Mouse (Mus musculus): ENCODE results near the gene Psg19. TPM values are rescaled to one million over a fixed set of nuclear protein-coding genes. Genes with fewer than 3 reads are reported as not detected.
A peak's percentile ranks its signal among the peaks of the same experiment; 100 is the strongest.
"Not testable (repeated sequence)": the region's sequence is repeated elsewhere in the genome, so short reads cannot be mapped to it uniquely, and the experiment has no call there.

Psg19 gene
- total RNA-seq (2021): not detected
- long read RNA-seq, experiment 1: 0 reads
- long read RNA-seq, experiment 2: 0 reads

DNA sequence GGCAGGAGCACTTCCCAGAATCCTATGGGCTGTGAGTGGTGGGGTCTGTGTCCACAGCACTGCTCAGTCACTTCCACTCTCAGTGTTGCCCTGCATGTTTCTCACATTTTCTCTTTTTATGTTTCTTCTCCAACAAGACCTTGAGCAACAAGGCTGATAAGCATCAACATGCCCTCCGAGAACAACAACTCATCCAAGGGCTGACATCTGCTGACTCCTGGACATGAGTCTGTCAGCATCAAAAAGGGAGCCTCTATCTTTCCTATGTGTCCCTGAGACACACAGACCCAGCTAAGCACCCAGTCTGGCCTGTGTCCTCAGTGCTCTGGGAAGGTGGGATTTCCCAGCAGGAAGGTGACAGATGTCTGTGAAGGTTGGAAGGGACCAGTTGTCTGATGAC, at the start of gene Psg19:
TSS of gene Psg19 (minus strand) at position 101 of the 400 bp plus-strand sequence.
- DNase-seq (ENCODE audit: low spot score in 2 of 2): no peak

DNA sequence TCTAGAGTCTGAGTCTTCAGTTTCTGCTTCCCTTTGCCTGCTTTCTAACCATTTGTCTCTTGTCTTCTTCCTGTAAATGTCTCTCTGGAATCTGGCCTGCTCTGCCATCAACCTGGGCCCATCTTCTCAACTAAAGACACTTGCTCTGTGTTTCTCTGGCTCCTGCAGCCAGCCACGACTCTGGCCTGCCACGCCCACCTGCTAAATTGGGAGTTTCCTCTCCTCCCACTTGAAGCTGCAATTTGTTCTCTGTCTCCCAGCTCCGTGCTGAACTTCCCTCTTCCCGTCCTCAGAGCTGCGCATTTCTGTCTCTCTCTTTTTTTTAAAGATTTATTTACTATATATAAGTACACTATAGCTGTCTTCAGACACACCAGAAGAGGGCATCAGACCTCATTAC, 46.5 kb upstream of the Psg19 start:
- no peak for DNase-seq (ENCODE audit: low spot score in 2 of 2)

DNA sequence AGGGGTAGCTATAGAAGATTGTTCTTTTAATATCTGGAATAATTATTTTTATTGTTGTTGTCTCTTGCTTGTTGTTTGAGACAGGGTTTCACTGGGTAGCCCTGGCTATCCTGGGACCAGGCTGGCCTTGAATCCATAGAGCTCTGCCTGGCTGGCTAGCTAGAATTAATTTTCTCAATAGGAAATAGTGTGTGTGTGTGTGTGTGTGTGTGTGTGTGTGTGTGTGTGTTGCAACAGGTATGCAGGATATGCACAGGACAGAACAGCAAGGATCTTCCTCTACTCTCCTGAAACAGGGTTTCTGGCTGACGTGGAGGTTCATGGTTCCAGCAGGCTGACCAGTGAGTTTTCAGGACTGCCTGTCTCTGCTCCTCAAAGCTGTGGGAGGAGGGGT, 42.9 kb upstream of the Psg19 start:
- DNase-seq (ENCODE audit: low spot score in 2 of 2): no peak

DNA sequence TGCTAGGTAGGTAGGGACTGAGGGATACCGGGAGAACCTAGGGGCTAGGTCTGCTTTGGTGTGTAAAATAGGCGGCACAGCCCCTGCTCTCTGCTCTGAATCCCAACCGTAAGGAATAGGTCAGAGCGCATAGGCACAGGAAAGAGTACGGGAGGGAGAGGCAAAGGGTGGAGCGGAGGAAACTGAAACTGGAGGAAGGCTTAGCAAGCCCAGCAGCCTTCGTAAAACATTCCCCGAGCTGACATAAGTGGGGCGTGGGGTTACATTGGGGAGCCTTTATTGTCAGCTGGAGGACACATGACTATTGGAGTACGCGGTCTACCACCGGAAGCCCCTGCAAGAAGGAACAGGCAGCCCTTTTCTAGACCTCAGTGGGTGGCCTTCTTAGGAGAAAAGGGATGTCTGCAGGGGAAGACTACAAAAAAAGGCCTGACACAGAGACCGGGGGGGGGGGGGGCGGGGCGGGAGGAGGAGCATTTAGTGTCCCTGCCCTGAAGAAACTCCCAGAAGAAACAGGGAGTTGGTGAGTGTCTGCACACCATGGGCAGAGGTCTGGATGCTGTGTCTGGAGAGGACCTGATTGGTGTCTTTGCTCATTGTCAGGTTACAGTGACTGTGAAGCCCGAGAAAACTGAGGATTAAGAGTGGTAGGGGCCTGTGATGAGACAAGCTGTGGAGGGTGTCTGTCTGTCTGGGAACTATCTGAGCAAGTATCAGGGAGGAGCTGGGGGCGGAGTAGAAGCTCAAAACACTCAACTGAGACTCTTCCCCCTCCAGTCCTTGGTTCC, 42.3 kb upstream of the Psg19 start:
- DNase-seq (ENCODE audit: low spot score in 2 of 2): peak in 1 of 2 experiments; percentile 14

DNA sequence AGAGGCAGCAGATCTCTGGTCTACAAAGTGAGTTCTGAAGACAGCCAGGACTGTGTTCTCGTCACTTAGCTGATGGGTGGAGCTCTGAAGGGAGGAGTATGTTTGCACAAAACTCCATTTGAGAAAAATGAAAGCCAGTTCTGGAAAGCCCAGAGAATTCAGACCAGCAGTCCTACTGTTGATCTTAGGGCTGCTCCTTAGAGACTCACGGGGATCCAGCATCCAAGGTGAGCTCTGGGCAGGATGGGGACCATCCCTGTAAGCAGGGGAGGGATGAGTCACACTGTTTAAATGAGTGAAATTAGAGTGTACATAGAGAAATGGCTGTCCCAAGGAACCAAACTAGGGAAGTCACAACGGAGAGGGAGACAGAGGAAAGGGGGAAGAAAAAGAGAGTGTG, 41.5 kb upstream of the Psg19 start, which contains the start of gene Mill2:
TSS of gene Mill2 (plus strand) at position 102 of the 400 bp plus-strand sequence.
- no peak for DNase-seq (ENCODE audit: low spot score in 2 of 2)

DNA sequence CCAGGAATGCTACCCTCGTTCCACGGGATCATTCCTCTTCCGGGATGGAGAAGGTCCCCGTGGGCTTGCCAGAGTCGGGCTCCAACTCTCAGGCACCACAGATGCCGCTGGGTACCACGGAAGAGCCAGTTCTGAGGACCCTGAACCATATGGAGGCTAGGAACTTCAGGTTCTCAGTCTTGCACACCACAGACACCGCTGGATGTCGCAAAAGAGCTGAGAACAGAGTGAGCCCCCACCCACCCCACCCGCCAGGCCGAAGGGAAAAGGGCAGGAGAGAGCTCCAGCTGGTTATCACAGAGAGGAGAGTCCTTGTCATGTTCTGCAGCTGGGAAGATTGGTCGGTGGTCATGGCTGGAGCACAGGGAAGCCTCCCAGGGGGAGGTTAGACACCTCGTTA, 34.0 kb upstream of the Psg19 start:
- DNase-seq (ENCODE audit: low spot score in 2 of 2): no peak

DNA sequence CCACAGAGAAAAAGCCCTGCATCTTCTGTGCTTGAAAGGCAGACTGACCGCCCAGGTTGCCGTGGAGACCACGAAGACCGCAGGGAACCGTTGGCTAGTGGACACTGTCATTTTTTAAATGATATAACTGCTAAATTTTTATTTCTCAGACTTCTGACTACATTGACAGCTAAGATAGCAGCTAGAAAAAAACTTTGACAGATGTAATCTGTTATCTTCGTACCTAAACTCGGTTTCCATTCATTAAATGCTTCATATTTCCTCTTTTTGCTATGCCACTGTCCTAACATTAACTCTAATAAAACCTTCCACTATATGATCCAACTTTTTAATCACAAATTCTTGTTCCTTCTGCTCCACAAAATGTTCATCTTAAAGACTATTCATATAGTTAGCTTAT, 31.2 kb upstream of the Psg19 start:
- no peak for DNase-seq (ENCODE audit: low spot score in 2 of 2)

DNA sequence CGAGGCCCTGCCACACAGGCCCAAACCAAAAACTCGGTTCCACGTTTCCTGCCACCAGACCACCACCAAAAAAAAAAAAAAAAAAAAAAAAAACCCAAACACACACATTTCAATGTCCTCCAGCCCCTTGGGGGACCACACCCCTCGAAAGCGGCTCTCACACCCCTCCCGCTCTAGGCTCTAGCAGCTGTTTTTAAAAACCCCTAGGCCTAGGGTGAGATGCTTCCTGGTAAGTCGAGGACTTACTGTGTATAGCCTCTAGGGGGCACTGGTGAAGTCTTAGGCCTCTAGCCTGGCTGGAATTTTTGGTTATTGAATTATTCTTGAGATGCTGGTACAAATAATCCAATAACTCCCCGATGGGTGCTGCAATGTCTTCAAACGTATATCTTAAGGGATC, 30.3 kb upstream of the Psg19 start:
- no peak for DNase-seq (ENCODE audit: low spot score in 2 of 2)

DNA sequence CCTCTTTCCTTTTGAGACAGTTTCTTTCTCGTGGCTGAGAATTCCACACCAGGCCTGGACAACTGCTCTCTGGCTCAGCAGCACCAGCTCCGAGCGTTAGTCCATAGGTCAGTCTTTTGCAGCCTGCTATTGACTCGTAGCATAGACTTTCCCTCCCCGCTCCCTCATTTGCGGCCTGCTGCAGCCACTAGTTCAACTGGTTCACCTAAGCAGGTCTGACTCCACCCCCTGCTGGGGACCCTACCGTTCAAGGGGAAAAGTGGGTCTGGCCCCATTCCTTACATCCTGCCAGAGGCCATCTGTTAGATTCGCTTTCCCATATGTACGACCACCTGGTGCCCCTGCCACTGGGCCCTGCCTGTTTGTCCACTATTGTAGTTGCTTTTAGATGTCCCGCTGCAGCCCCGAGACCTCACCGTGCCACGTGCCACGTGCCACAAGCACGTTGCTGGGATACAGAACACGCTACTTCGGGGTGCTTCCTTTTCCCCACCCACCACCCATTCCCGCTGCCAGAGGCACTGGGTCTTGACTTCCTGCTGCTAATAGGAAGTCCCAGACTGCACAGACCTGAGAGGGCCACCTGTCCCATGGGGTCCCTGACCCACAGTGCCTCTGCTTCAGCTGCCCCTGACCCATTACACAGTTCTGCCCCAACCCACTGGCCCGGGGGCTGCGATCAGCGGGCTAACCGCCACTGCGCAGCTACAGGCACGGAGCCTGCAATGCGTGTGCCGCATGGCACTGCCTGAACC, 29.6 kb upstream of the Psg19 start:
- DNase-seq (ENCODE audit: low spot score in 2 of 2): no peak

DNA sequence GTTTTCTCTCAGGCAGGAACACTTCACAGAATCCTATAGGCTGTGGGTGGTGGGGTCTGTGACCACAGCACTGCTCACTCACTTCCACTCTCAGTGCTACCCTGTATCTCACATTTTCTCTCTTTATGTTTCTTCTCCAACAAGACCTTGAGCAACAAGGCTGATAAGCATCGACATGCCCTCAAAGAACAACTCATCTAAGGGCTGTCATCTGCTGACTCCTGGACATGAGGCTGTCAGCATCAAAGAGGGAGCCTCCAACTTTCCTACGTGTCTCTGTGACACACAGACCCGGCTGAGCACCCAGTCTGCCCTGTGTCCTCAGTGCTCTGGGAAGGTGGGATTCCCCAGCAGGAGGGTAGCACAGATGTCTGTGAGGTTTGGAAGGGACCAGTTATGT, 23.2 kb upstream of the Psg19 start, which contains the start of gene Psg17:
TSS of gene Psg17 (minus strand) at position 101 of the 400 bp plus-strand sequence.
- DNase-seq (ENCODE audit: low spot score in 2 of 2): no peak

DNA sequence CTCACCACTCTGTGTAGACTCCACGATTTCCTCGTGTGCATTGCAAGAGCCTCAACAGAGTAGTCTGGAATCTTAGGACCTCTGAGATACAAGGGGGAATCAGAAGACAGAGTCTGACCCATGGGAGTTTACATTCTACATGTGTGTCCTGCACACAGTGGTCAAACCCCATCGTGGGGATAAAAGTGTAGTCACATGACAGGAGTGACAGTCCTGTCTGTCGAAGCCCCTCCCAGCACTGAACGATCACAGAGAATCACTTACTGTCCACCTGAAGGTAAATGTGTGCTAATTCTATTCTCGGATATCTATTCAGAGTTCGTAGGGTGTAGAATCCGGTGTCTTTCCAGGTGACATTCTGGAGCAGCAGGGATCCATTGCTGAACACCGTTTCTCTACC, 20.0 kb upstream of the Psg19 start:
- DNase-seq (ENCODE audit: low spot score in 2 of 2): no peak

DNA sequence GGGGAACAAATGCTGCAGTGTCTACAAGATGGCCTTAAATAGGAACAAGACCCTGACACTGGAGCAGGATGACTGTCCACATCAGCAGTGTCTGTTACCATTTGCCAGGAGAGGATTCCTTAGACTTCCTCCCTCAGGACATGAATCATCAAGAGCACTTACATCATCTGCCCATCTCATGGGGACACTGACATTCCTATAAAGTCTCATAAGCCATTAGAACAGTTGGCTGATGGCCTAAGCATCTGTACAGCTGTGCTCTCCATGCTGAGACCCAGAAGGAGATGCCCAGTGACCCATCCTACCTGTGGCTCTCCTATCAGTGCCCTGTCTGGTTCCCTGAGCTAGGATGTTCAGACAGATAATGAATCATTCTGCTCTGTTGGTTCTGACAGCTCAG, 5.2 kb upstream of the Psg19 start:
- no peak for DNase-seq (ENCODE audit: low spot score in 2 of 2)

DNA sequence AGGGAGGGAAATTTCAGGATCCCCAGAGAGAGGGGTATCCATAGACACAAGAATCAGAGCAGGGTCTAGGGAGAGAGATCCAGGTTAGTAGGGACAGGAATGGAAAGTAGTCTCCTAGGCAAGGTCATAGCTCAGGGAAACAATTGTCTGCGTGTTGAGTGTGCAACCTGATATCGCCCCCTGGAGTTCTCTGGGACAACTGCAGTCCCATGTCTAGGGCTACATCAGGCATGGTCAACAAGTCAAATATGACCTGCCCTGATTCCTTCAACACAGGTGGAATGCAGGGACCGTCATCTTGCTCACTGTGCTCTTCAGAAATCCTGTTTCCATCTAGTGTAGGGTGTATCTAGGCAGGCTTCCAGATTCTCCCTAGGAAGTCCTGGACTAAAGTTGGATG, 809 bp upstream of the Psg19 start:
- no peak for DNase-seq (ENCODE audit: low spot score in 2 of 2)

DNA sequence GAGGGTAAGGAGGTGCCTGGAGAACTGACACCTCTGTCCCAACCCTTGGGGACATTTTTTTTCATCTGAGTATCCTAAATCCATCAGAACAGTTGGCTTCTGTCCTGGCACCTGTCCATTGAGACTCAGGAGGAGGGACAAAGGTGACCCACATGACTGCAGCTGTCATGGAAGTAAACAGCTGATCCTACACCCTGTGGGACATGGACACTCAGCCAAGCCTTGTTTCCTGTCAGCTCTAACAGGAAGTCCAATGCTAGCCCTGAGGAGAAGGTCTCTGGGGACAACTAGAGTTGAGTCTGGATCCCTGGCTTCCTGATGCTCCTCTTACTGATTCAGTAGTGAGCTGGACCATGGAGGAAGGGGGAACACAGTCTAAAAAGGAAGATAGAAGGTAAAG, 7.6 kb downstream of the Psg19 start:
- DNase-seq (ENCODE audit: low spot score in 2 of 2): not testable (repeated sequence)

DNA sequence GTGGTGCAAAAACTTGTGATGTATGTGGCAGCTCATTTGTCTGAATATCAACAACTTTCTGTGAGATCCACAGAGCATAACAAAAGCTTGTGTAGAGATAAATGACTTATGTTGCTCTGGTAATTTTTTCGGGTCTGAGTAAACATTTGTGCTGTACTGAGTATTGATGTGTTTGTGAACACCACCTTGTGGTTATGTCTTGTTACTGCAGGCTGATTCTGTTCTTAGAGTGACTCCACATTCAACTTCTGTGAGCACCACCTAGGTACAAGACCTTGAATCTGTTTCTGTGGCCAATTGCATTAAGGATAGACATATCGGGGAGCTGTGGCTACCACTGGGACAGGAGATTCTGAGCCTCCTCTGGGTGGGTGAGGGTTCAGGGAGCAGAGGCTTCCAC, 17.0 kb downstream of the Psg19 start:
- peak in 1 of 2 experiments; percentile 2 for DNase-seq (ENCODE audit: low spot score in 2 of 2)

DNA sequence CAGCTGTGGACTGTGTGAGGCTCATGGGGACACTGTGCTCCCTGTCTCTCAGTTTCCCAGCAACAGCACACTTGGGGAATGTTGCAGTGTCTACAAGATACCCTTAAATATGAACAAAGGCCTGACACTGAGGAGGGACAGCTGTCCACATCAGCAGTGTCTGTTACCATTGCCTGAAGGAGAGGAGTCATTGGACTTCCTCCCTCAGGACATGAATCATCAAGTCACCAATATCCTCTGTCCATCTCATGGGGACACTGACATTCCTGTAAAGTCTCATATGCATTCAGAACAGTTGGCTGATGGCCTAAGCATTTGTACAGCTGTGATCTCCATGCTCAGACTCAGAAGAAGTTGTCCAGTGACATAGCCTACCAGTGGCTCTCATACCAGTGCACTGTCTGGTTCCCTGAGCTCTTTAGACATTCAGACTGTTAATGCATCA, 19.0 kb downstream of the Psg19 start:
- DNase-seq (ENCODE audit: low spot score in 2 of 2): no peak

DNA sequence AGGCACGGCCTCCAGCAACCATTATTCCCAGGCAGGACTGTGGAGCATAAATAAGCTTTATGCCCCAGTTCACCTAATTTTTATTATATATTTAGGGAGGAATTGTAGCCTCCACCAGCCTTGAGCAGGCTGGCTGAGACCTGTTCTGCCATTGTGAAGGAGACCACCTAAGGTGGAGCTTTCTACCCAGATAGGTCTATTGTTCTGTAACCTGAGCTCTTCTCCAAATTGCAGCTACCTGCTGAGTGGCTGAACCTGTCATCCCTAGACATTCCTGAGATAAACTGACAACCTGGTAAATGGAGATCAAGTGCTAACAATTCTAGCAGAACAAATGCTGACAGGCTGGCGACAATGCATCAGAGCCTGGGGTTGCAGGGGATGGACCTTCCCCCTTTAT, 35.4 kb downstream of the Psg19 start:
- not testable (repeated sequence) for DNase-seq (ENCODE audit: low spot score in 2 of 2)

DNA sequence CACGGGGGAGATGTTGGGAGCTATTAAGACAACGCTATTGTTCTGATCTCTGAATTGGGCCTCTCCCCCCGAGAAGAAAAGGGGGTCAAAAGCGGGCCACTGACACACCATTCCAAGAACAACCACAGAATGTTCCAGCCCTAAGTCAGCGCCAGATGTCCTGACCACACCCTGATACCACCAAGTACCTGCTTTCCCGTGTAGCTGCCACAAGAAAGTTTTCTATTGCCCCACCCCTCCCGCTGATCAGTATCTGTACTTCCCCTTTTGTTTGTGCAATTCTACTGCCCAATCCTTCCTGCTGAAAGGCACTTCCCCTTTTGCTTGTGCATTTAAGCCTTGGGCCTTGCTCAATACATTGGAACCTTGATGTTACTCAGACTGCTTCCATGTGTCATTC, 38.2 kb downstream of the Psg19 start:
- DNase-seq (ENCODE audit: low spot score in 2 of 2): not testable (repeated sequence)

DNA sequence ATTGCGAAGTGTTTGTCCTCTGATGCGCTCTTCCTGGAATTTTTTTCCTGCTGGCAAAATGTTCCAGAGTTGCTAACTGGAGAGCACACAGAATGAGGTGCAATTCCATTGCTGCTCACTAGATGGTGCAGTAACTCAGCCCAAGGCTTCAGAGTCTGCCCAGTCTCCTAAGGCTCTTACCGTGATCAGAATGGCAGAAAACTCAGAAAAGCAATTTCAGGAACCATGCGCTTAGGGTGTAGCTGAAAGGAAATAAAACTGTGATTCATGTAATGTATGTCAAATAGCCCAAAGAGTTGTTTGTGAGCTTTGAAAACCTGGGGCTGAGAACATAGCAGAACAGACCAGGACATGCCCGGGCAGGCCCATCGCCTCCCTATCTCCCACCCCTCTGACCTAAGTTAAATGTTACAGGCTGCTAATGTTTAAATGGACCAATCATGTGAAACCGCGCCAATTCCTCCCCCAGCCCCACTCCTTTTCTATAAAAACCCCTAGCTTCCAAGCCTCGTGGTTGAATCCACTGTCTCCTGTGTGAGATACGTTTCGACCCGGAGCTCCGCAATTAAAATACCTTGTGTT, 48.3 kb downstream of the Psg19 start:
- DNase-seq (ENCODE audit: low spot score in 2 of 2): peak; percentile 62 to 68

DNA sequence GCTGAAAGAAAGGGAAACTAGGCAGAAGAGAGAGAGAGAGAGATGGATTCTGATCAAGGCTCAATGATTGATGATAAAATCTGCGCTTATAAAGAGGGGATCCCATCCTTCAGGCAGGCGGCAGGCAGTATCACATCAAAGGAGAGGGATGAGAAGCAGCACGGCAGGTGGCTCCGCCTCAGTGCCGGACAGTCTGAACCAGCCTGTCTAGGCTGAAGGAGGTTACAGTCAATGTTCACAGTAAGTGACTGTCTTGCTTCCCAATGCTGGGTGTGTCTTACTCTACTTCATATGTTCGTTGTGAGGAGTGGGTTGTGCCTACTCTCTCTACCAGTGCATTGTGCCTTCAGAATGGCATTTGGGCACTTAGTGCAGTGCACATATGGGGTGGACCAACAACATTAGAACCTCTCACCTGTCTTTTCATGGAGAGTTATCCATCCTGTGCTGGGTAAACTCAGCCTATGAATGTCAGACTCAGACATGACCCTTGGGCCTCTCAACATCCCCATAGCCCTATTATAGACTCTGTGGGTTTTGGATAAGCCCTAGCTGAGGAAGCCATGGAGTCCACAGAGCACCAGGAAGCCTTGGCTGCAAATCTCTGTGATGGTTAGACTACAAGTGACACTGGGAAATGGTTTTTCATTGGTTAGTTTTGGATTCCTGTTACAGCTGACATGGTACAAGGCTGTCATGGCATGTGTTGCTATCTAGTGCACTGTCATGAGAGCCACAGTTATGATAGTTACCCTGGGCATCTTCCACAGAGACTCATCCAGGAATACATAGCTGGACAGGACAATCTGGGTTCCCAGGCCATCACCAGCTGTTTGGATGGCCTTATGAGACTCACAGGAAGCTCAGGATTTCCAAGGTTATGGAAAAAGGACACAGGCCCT, 49.1 kb downstream of the Psg19 start:
- DNase-seq (ENCODE audit: low spot score in 2 of 2): no peak

DNA sequence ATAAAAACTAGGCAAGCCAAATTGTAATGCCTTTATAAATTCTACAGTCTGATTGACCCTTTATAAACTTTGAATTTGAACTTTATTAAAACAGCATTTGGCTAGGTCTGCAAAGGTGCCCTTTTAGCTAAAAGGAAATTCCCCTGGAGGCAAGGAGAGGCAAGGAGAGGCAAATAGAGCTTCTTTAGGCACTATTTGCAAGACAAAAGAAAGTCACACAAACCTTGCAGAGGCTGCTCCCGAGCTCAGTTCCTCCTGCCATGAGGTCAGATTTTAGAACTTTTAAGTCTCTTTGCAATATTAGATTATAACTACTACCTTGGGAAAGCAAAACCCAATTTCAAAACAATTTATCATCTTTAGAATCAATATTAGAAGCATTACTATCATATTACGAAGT, 50.9 kb downstream of the Psg19 start:
- DNase-seq (ENCODE audit: low spot score in 2 of 2): not testable (repeated sequence)
